Mouse (Mus musculus): Measurements from ENCODE around the gene Usp19. TPM values are rescaled to one million over a fixed set of nuclear protein-coding genes. Genes with fewer than 3 reads are reported as not detected.

The Usp19 gene
- total RNA-seq, 4 experiments from 2014 or later: 92.9 to 109 (median 102) TPM

DNA sequence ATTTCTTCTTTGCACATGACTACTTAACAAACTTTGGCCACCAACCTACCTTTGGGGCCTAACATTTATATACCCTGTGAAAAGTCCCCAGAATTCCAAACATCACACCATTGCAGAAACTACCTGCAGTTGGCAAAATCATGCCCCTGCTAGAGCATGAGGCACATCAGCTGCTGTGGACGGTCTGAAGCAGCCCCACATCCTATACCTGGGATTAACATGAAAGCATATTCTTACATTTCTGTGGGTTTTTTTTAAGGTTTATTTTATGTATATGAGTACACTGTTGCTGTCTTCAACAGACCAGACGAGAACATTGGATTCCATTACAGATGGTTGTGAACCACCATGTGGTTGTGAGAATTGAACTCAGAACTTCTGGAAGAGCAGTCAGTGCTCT, 24.2 kb upstream of the Usp19 start:
- no peak for DNase-seq (ENCODE audit: low spot score)

DNA sequence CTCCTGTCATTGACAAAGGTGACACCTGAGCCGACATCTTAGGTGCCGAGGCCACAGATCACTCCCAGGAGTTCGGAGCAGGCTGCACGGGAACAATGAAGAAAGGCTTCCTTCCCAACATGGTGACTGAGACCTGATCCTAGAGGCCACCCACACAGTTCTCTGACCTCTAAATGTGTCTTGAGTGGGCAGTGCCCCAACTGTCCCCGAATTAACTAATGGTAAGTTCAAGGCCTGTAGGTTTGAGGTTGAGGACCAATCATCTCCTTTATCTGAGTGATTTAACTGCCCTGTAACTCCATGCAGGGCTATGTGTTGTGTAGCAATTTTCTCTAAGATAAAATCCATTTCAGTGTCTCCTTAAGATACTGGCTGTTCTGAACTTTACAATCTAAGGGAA, 21.0 kb upstream of the Usp19 start:
- no peak for DNase-seq (ENCODE audit: low spot score)

DNA sequence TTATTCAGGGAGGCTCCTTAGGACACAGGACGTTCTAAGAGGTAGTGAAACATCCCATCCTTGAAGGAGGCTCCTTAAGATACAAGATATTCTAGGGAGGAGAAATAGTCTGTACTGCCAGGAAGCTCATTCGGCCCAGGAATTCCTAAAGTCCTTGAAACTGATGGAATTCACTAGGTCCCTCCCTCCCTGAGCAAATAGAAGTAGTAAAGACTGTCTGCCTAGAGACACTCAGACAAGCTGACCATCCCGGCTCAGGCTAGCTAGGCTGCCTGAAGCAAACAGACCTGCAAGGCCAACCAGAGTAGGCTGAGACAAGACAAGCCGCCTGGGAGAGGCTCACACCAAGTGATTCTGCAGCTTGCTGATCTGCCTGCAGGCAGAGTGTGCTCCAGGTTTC, 20.6 kb upstream of the Usp19 start:
- DNase-seq (ENCODE audit: low spot score): no peak

GRCm38 (mm10) chr9:108474528-108474927, 15.9 kb upstream of the Usp19 start:
- DNase-seq (ENCODE audit: low spot score): no peak

GRCm38 (mm10) chr9:108478638-108479156, 11.7 kb upstream of the Usp19 start:
- DNase-seq (ENCODE audit: low spot score): peak; percentile 93

DNA sequence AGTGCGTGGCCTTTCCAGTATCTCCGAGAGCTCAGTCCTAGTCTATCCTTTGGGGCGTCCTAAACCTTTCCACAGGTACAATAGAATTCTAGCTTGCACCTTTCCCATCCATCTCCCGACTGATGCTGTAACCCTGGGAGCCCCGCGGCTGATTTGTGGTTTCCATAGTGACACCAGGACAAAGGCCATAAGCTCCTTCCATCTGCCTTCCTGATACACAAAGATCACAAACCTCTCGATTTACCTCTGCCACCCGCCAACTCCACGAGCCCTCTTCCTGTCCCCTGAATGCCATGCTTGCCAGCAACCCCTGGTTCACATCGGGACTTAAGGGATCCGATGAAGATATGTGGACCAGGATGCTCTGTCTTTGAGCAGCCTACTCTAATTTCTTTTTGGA, 11.2 kb upstream of the Usp19 start:
- DNase-seq (ENCODE audit: low spot score): no peak

- peak; percentile 95 for DNase-seq (ENCODE audit: low spot score)
These were observed 10.6 kb upstream of the Usp19 start, which contains the start of gene Lamb2 for GRCm38 (mm10) chr9:108479721-108480351. Gene Lamb2 (plus strand): TSS chr9:108479736.

GRCm38 (mm10) chr9:108480813-108481519, 9.4 kb upstream of the Usp19 start:
- no peak for DNase-seq (ENCODE audit: low spot score)

DNA sequence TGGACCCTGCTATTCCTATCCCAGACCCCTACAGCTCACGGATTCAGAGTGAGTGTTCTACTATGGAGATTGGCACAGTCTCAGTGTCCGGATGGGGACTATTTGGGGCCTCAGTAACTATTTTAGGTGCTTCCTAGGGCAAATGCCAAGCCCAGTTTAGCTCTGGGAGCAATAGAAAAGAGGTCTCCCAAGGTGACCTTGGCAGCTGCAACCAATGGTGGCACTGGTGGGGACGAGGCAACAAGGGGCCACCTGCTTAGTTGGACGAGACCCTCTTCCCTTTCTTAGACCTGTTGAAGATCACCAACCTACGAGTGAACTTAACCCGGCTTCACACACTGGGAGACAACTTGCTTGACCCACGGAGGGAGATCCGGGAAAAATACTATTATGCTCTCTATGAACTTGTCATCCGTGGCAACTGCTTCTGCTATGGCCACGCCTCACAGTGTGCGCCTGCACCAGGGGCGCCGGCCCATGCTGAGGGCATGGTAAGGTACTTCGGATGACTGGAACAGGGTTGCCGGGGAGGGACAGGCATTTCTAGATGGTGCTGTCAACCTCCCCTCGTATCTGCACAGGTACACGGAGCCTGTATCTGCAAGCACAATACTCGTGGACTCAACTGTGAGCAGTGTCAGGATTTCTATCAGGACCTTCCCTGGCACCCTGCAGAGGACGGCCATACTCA, 8.7 kb upstream of the Usp19 start:
- DNase-seq (ENCODE audit: low spot score): no peak

- no peak for DNase-seq (ENCODE audit: low spot score)
These were observed 7.2 kb upstream of the Usp19 start for GRCm38 (mm10) chr9:108483051-108483790.

DNA sequence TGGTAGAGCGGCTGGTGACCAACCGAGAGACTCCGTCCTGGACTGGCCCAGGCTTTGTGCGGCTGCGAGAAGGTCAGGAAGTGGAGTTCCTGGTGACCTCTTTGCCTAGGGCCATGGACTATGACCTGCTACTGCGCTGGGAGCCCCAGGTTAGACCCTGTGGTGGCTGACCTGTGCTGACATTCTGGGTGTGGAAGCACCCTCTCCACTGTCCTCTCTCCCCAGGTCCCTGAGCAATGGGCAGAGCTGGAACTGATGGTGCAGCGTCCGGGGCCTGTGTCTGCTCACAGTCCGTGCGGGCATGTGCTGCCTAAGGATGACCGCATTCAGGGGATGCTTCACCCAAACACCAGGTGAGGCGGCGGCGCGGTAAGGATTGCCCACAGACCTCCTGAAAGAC, 6.4 kb upstream of the Usp19 start:
- no peak for DNase-seq (ENCODE audit: low spot score)

DNA sequence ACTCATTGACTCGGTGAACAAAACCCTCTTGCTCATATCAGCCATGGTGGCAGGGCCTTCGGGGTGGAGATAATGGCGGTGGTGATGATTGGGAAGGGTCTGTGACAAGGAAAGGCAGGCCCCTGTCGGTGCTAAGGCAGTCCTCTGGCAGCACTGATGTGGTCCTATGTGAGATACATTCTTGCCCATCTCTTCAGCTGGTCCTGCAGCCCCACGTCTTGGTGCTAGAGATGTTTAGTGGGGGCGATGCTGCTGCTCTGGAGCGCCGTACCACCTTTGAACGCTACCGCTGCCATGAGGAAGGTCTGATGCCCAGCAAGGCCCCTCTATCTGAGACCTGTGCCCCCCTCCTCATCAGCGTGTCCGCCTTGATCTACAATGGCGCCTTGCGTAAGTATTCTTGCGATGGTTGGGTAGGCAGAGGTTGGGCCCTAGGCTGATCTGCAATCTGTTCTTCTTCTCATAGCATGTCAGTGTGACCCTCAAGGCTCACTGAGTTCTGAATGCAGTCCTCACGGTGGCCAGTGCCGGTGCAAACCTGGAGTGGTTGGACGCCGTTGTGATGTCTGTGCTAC, 5.0 kb upstream of the Usp19 start:
- no peak for DNase-seq (ENCODE audit: low spot score)

GRCm38 (mm10) chr9:108486973-108487530, 3.4 kb upstream of the Usp19 start:
- DNase-seq (ENCODE audit: low spot score): no peak

DNA sequence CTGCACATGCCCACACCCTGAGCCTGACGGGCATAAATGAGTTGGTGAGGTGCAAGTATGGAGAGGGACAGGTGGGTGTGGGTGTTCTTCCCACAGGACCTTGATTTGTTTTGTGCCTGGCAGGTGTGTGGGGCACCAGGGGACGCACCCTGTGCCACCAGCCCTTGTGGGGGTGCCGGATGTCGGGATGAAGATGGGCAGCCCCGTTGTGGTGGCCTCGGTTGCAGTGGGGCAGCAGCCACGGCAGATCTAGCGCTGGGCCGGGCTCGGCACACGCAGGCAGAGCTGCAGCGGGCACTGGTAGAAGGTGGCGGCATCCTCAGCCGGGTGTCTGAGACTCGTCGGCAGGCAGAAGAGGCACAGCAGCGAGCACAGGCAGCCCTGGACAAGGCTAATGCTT, 2.0 kb upstream of the Usp19 start:
- DNase-seq (ENCODE audit: low spot score): no peak

GRCm38 (mm10) chr9:108489215-108489614, 1.2 kb upstream of the Usp19 start:
- DNase-seq (ENCODE audit: low spot score): no peak

DNA sequence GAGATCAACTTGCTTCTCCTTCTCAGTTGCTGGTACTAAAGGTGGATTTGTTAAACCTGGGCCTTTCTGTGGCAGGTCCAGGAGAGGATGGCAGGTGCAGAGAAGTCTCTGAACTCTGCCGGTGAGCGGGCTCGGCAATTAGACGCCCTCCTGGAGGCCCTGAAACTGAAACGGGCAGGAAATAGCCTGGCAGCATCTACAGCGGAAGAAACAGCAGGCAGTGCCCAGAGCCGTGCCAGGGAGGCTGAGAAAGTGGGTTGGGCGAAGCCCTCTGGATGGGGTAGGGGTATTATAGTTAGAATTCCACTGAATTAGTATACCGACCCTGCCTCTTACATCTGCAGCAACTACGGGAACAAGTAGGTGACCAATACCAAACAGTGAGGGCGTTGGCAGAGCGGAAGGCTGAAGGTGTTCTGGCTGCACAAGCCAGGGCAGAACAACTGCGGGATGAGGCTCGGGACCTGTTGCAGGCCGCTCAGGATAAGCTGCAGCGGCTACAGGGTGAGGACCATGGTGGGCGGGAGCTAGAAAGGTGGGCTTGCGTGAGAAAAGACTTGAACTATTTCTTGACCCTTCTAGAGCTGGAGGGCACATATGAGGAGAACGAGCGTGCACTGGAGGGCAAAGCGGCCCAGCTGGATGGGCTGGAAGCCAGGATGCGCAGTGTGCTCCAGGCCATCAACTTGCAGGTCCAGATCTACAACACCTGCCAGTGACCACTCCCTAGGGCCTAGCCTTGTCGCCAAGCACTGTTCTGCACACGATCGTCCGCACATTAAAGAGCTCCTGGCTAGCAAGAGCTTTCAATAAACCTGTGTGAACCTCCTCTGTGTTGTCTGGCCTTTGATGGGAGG, 472 bp upstream of the Usp19 start:
- DNase-seq (ENCODE audit: low spot score): no peak

GRCm38 (mm10) chr9:108491286-108491580, 831 bp downstream of the Usp19 start:
- DNase-seq (ENCODE audit: low spot score): no peak

- no peak for DNase-seq (ENCODE audit: low spot score)
These were observed 1.8 kb downstream of the Usp19 start for GRCm38 (mm10) chr9:108492043-108492750.

DNA sequence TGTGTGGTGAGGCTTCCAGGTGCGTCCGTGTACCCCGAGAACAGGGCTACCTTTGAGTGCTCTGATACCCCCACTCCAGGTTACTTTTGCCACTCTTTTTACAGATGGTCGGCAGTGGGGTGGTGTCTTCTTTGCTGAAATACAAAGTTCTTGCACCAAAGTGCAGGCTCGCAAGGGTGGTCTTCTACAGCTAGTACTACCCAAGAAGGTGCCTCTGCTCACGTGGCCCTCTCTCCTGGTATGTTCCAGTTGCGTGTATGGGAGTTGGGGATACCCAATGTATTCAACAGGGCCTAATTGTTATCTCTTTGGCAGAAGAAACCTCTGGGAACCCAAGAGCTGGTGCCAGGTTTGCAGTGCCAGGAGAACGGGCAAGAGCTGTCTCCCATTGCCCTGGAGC, 2.8 kb downstream of the Usp19 start:
- no peak for DNase-seq (ENCODE audit: low spot score)
